Mouse (Mus musculus) CH12.LX (cell line): ENCODE data around the gene Aqp5. TPM values are rescaled to one million over a fixed set of nuclear protein-coding genes. Genes with fewer than 3 reads are reported as not detected.

Source experiments
- DNase-seq: peaks from one replicate; pipeline ENCODE4 v3.0.0-alpha.2; 2013; ENCODE audit errors: extremely low read depth
- H3K27ac ChIP-seq: 2 replicates; pipeline ENCODE4 v1.5.1; 2012; ENCODE audit warnings: low read depth, mild to moderate bottlenecking, control low read depth, moderate library complexity; ENCODE audit not compliant: insufficient read depth
- H3K27me3 ChIP-seq: replicated peaks from 2 replicates; pipeline ENCODE3; 2012; ENCODE audit warnings: inconsistent platforms
- H3K36me3 ChIP-seq, 2 experiments: replicated peaks in 1 of 2; 2 replicates each; pipeline versions ENCODE3 to v1.6.1; 2012; ENCODE audit warnings: inconsistent platforms in 1 of 2, low read length in 1 of 2, mild to moderate bottlenecking in 1 of 2, mixed read lengths in 1 of 2, moderate library complexity in 1 of 2; ENCODE audit not compliant: control insufficient read depth in 1 of 2, insufficient read depth in 1 of 2
- H3K4me1 ChIP-seq, 2 experiments: 2 replicates each; pipeline ENCODE4 v1.6.1; 2012; ENCODE audit warnings: inconsistent platforms in 1 of 2, moderate library complexity in 1 of 2; ENCODE audit not compliant: insufficient read depth in 2 of 2, control insufficient read depth in 1 of 2
- H3K4me2 ChIP-seq: 2 replicates; pipeline ENCODE4 v1.6.1; 2012; ENCODE audit warnings: low read depth, mild to moderate bottlenecking, control low read depth; ENCODE audit not compliant: poor library complexity, insufficient read depth, severe bottlenecking
- H3K4me3 ChIP-seq, 3 experiments: fragments of 150-350 bp in 1 of 3; sonication (generic) in 1 of 3; replicated peaks in 1 of 3; 2 replicates each; pipeline versions ENCODE3 to v1.5.1; 2011 to 2012; ENCODE audit warnings: low read depth in 2 of 3, low read length in 2 of 3, mild to moderate bottlenecking in 2 of 3, moderate library complexity in 2 of 3, control low read depth in 1 of 3, improper control_type of control experiment in 1 of 3, inconsistent platforms in 1 of 3, mixed read lengths in 1 of 3; ENCODE audit not compliant: poor library complexity in 1 of 3
- H3K79me2 ChIP-seq: replicated peaks from 2 replicates; pipeline ENCODE4 v1.6.1; 2012; ENCODE audit warnings: mild to moderate bottlenecking, moderate library complexity; ENCODE audit not compliant: control insufficient read depth, poor library complexity, insufficient read depth, severe bottlenecking; ENCODE audit errors: extremely low read depth
- H3K9ac ChIP-seq: 2 replicates; pipeline ENCODE4 v1.6.1; 2012; ENCODE audit warnings: low read depth, mild to moderate bottlenecking, control low read depth, moderate library complexity; ENCODE audit not compliant: insufficient read depth
- H3K9me3 ChIP-seq: replicated peaks from 2 replicates; pipeline ENCODE3; 2012; ENCODE audit warnings: low read length, inconsistent platforms, mixed read lengths
- BHLHE40 ChIP-seq: IDR thresholded peaks from 2 replicates; pipeline ENCODE4 v1.6.1; 2011; ENCODE audit warnings: mild to moderate bottlenecking, low read depth, low read length, improper control_type of control experiment
- CHD2 ChIP-seq: IDR thresholded peaks from 2 replicates; pipeline ENCODE4 v1.6.1; 2011; ENCODE audit warnings: low read length, improper control_type of control experiment
- E2F4 ChIP-seq: IDR thresholded peaks from 2 replicates; pipeline ENCODE4 v1.6.1; 2011; ENCODE audit warnings: low read depth, low read length, improper control_type of control experiment; ENCODE audit not compliant: insufficient replicate concordance
- ELF1 ChIP-seq: IDR thresholded peaks from 2 replicates; pipeline ENCODE4 v1.6.1; 2014; ENCODE audit warnings: low read depth, mild to moderate bottlenecking, inconsistent platforms, low read length, improper control_type of control experiment
- EP300 ChIP-seq: IDR thresholded peaks from 2 replicates; pipeline ENCODE4 v1.6.1; 2011; ENCODE audit warnings: low read length, improper control_type of control experiment
- ETS1 ChIP-seq: conservative IDR thresholded peaks from 2 replicates; pipeline ENCODE4 v1.6.1; 2012; ENCODE audit warnings: low read depth, mild to moderate bottlenecking, inconsistent platforms, low read length, improper control_type of control experiment, moderate library complexity
- HCFC1 ChIP-seq: IDR thresholded peaks from 2 replicates; pipeline ENCODE4 v1.6.1; 2012; ENCODE audit warnings: low read depth, mild to moderate bottlenecking, inconsistent platforms, low read length, improper control_type of control experiment
- KAT2A ChIP-seq: IDR thresholded peaks from 2 replicates; pipeline ENCODE4 v1.6.1; 2012; ENCODE audit warnings: low read length, improper control_type of control experiment, inconsistent platforms; ENCODE audit not compliant: insufficient replicate concordance
- MEF2A ChIP-seq: IDR thresholded peaks from 2 replicates; pipeline ENCODE4 v1.6.1; 2014; ENCODE audit warnings: low read depth, mild to moderate bottlenecking, inconsistent platforms, low read length, improper control_type of control experiment, borderline replicate concordance
- NRF1 ChIP-seq: IDR thresholded peaks from 2 replicates; pipeline ENCODE4 v1.6.1; 2014; ENCODE audit warnings: low read depth, mild to moderate bottlenecking, inconsistent platforms, low read length, improper control_type of control experiment, moderate library complexity
- RCOR1 ChIP-seq: conservative IDR thresholded peaks from 2 replicates; pipeline ENCODE4 v1.6.1; 2012; ENCODE audit warnings: low read depth, mild to moderate bottlenecking, inconsistent platforms, low read length, improper control_type of control experiment
- SIN3A ChIP-seq: IDR thresholded peaks from 2 replicates; pipeline ENCODE4 v1.6.1; 2012; ENCODE audit warnings: low read length, improper control_type of control experiment, inconsistent platforms
- SMC3 ChIP-seq: IDR thresholded peaks from 2 replicates; pipeline ENCODE4 v1.6.1; 2011; ENCODE audit warnings: low read depth, low read length, improper control_type of control experiment
- UBTF ChIP-seq: IDR thresholded peaks from 2 replicates; pipeline ENCODE4 v1.6.1; 2012; ENCODE audit warnings: low read depth, mild to moderate bottlenecking, inconsistent platforms, low read length, improper control_type of control experiment, moderate library complexity
- USF1 ChIP-seq: IDR thresholded peaks from 2 replicates; pipeline ENCODE4 v1.6.1; 2014; ENCODE audit warnings: low read depth, mild to moderate bottlenecking, inconsistent platforms, low read length, improper control_type of control experiment
- USF2 ChIP-seq: conservative IDR thresholded peaks from 2 replicates; pipeline ENCODE4 v1.6.1; 2011; ENCODE audit warnings: low read depth, low read length, improper control_type of control experiment
- ZC3H11A ChIP-seq: IDR thresholded peaks from 2 replicates; pipeline ENCODE4 v1.6.1; 2012; ENCODE audit warnings: low read depth, mild to moderate bottlenecking, inconsistent platforms, low read length, improper control_type of control experiment
- dilution Hi-C: fragments of 300-500 bp; cut with MboI; formaldehyde crosslinking; loops from 2 replicates; pipeline ENCODE4 v1.14.3; 2020; ENCODE audit warnings: low sequenced_read_pairs; ENCODE audit not compliant: extremely low pct_unique_long_range_greater_than_20kb, extremely low pct_ligation_motif_present
- in situ Hi-C: fragments of 300-500 bp; cut with MboI; formaldehyde crosslinking; loops from 3 replicates; pipeline ENCODE4 v1.14.3; 2019; ENCODE audit warnings: low sequenced_read_pairs, low pct_ligation_motif_present, low pct_unique_long_range_greater_than_20kb, mixed read lengths
- polyA plus RNA-seq: library from polyadenylated mRNA; unstranded; fragments of >175 nt; gene quantifications from 2 replicates; pipeline ENCODE4 v1.2.1, GENCODE M21; 2012; ENCODE audit warnings: low read depth; ENCODE audit not compliant: insufficient read length
- total RNA-seq, 2 experiments: library from RNA; depleted of rRNA; stranded (reverse); fragments of 300-350 nt in 1 of 2; fragments of >200 nt in 1 of 2; gene quantifications; 2 replicates each; pipeline ENCODE4 v1.2.3; 2012 to 2014

Gene Aqp5
- total RNA-seq (2012; rRNA removed) (not detected in 2 replicates), total RNA-seq (2014; rRNA removed) (not detected in 2 replicates), polyA plus RNA-seq (not detected in 2 replicates)

DNA sequence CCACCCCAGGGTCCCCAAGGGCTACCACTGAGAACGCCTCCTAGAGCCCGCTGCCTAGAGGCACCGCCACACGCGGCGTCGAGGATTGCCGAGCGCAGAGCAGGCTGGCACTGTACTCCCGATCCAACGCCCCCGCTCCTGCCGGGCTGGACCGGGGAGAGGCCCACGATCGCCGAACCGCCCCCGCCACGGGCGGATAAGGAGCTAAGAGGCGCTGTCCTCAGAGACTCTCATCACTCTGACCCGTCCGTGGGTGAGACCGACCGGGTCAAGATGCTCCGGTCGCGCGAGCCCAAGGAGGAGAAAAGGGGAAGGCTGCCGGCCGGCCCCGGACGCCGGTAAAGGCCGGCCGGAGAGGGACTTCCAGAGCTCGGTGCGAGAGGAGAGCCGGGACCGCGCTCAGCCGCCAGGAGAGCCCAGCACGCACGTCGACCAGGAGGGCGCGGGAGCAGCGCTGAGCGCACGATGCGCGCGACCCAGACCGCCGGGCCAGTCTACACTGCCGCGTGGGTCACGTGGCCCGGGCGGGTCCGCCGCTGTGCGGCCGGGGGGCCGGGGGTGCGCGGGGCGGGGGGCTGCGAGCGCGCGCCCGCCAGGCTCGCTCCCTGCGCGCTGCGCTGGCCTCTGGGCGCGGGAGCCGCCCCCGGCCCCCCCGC is at the start of gene Aqp5:
Aqp5 (plus strand) TSS at position 354 of the 656 bp plus-strand sequence.
- Histone ChIP-seq H3K36me3 (no peaks in the 10 kb centered on the region), H3K9me3 (peaks cover 4% of the 10 kb centered on the region), H3K4me2 (no peak within 1 kb of the TSS), H3K27ac (no peak within 1 kb of the TSS), H3K79me2 (no peaks in the 10 kb centered on the region), H3K4me1 (peaks cover 0 to 3% of the 10 kb centered on the region in 2 experiments; a peak in 1 of 4 replicates), H3K9ac (no peak within 1 kb of the TSS), H3K4me3 (no peak within 1 kb of the TSS), H3K27me3 (peaks cover 90% of the 10 kb centered on the region)
- DNase-seq, result no peak
- dilution Hi-C loops (no loop called here), in situ Hi-C loops (no loop called here)
- no peak for TF ChIP-seq SIN3A
- TF ChIP-seq ETS1, result no peak
- no peak for TF ChIP-seq MEF2A
- no peak for TF ChIP-seq EP300
- TF ChIP-seq SMC3, result no peak
- TF ChIP-seq ELF1, result no peak
- no peak for TF ChIP-seq KAT2A
- no peak for TF ChIP-seq NRF1
- no peak for TF ChIP-seq UBTF
- no peak for TF ChIP-seq E2F4
- TF ChIP-seq USF2, result no peak
- no peak for TF ChIP-seq ZC3H11A
- TF ChIP-seq CHD2, result no peak
- TF ChIP-seq RCOR1, result no peak
- no peak for TF ChIP-seq USF1

DNA sequence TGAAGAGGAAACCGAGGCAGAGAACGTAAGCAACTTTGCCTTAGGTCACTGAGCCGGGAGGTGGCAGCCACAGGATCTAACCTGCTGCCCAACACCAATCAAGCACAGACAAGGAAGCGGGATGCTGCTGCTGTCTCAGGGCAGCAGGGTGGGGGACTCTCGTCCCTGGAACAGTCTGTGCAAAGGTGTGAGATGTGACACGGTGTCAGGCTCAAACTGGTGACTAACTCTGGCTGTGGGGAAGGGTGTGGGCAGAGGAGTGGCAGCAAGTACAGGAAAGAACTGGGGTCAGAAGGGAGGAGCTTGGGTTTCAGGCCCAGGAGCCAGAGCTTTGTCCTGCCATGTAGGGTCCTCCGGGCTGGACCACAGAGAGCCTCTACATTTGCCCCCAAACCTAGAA is 46.5 kb upstream of the Aqp5 start:
- Histone ChIP-seq H3K9me3 (no peaks in the 10 kb centered on the region), H3K9ac (no peak overlapping the region), H3K4me1 (peaks cover 3 to 4% of the 10 kb centered on the region in 2 experiments; a peak in 1 of 4 replicates), H3K27ac (no peak overlapping the region), H3K4me2 (no peak overlapping the region), H3K36me3 (no peaks in the 10 kb centered on the region), H3K27me3 (peaks cover 71% of the 10 kb centered on the region), H3K4me3 (no peak overlapping the region), H3K79me2 (no peaks in the 10 kb centered on the region)
- TF ChIP-seq ZC3H11A, result no peak
- TF ChIP-seq HCFC1, result no peak
- TF ChIP-seq EP300, result no peak
- TF ChIP-seq E2F4, result no peak
- no peak for TF ChIP-seq CHD2
- no peak for TF ChIP-seq USF2
- no peak for TF ChIP-seq BHLHE40
- dilution Hi-C loops (no loop called here), in situ Hi-C loops (no loop called here)
- no peak for DNase-seq
